Mouse (Mus musculus) midbrain, embryonic 10.5 days (tissue): ENCODE measurements around the gene Trank1. TPM values are rescaled to one million over a fixed set of nuclear protein-coding genes. Genes with fewer than 3 reads are reported as not detected.

Experiments
- polyA plus RNA-seq: library from polyadenylated mRNA; unstranded; fragments of >200 nt; fragmentation: Nextera tagmentation; extraction: Ambion mirVana; gene quantifications from 2 replicates; pipeline ENCODE4 v1.2.1, GENCODE M21; 2016

Gene Trank1
- polyA plus RNA-seq, 1 experiment from 2014 or later = 0.05 TPM

Other genes with a start within 250 kb of the Trank1 start
- gene Lrrfip2, start 194.1 kb upstream of the Trank1 start, polyA plus RNA-seq = 39.5 and 39.8 TPM in 2 replicates
- 51.9 and 54.3 TPM in 2 replicates for gene Mlh1, start 39.9 kb upstream of the Trank1 start, polyA plus RNA-seq
- 25.3 and 30.4 TPM in 2 replicates for gene Epm2aip1, start 39.8 kb upstream of the Trank1 start, polyA plus RNA-seq
- gene Dclk3, start 127.3 kb downstream of the Trank1 start, polyA plus RNA-seq = 0.15 and 0.21 TPM in 2 replicates